Mouse (Mus musculus) megakaryocyte, adult 5-6 weeks (primary cell): ENCODE results near the gene Fgf9. TPM values are rescaled to one million over a fixed set of nuclear protein-coding genes. Genes with fewer than 3 reads are reported as not detected.

ENCODE experiments used
- ATAC-seq: 2 replicates; pipeline ENCODE4 v1.8.0; 2016; ENCODE audit warnings: mild to moderate bottlenecking, inconsistent platforms; ENCODE audit not compliant: poor library complexity, severe bottlenecking
- total RNA-seq, 2 experiments: library from RNA; stranded (forward) in 1 of 2; stranded (reverse) in 1 of 2; fragments of 153-499, 151-499 nt in 1 of 2; fragments of 221-1000, 200-1000 nt in 1 of 2; gene quantifications; 2 replicates each; pipeline versions ENCODE4 v1.2.3 to v1.2.4; 2015 to 2017

The Fgf9 gene
- total RNA-seq, 2 experiments from 2014 or later: not detected

DNA sequence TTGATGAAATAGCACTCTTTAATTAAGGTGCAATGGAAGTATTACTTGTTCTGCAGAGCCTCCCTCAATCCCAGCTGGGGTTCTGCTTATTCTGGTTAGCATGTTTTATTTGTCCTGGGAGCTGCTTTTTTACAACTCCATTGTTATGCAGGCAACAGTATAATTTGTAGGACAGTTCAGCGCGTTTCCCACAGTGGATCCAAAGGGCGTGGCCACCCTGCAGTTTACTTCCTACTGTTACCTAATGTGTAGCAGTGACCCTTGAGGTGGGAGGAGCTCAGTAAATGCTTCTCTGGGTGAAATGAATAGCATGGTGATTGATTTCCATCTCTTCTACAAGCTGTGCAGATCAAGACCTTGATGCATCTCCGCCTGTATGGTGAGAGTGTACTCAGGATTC is 17.0 kb downstream of the Fgf9 start:
- no peak for ATAC-seq

GRCm38 (mm10) chr14:58089486-58089885 is 19.1 kb downstream of the Fgf9 start:
- ATAC-seq: no peak

DNA sequence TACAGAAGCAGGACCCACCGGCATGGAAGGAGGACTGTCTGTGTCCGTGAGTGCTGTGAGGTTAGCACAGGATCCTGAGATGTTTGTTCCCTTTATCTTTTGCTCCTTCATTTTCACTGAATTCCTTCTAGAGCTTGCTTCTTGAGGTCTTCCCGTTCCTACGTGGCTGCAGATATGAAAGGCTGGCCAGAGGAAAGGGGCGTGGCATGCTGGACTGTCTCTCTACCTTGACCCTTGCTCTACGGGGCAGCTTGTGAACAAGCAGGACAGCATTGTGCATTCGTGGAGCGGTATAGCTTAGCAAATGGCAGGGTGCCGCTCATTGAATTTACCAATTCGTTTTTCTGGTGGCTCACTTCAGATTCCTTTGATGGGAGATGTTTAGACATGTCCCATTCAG is 21.0 kb downstream of the Fgf9 start:
- no peak for ATAC-seq

- ATAC-seq: no peak
These were observed 29.3 kb downstream of the Fgf9 start for GRCm38 (mm10) chr14:58099599-58099998.

DNA sequence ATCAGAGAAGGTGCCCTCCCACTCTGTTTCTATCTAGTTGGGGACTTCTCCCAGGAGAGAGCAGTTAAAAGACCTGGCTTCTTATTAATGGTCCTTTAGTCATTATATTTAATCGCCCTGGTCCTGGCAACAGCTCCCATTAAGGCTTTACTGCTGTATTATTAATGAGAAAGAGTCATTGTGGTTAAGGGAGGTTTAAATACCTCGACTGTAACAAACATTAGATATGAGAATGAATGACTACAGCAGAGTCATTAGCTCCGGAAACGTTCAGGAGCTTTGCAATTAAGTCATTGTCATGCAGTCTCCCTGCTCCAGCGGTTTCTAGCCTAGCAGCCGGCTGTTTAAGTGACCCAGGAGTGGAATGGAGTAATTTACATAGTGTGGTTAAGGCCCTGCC is 31.0 kb downstream of the Fgf9 start:
- no peak for ATAC-seq

- no peak for ATAC-seq
These were observed 33.9 kb downstream of the Fgf9 start for GRCm38 (mm10) chr14:58104266-58104665.

DNA sequence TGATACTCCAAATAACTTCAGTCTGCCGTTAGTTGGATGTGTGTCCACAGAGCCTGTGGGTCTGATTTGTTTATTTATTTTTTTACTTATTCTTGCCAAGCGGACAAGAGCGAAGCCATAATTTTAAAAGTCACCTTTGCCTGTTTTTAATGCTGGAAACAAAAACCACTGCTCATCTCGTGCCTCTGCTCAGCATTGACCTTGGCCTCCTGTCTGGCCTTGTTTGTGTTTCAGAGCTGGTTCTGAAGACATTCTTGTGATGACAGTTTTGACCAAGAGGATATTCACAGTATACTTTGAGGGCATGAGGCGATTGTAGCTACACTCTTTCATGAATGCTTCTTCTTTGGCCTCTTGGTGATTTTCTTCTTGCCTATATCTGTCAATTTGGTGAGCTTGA is 35.2 kb downstream of the Fgf9 start:
- ATAC-seq: no peak

DNA sequence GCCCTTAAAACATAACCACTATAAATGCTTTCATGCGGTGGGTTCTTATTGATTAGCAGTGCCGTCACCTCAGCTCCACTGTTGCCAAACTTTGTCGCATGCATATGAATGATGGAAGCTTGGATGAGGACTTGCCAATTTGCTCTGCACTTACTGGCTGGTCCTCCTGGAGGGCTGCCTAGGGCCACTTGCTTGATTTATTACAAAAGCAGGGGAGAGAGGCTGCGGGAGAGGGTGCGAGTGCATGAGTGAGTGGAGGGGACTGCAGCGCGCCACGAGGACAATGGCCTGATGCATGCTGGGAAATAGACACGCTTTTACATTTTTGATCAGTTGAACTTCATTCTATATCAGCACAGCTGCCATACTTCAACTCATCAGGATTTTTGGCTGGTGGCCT is 39.3 kb downstream of the Fgf9 start:
- ATAC-seq: no peak

DNA sequence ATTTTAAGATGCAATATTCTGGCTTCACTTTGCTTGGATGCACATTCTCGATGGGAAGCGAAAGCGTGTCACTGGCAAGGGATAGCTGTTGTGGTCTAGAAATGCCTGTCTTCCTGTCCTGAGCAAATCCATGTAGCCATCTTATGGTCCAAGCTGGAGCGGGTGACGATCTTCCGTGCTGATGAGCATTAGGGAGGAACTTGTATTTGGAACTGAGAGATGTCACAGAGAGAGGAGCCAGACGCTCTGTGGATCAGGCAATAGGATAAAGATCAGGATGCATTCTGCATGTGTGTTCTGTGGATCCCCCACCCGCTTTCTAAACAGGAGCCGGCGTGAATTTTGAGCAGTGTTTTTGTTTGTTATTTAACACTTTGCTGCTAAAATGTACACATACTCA is 41.2 kb downstream of the Fgf9 start:
- ATAC-seq: no peak

- ATAC-seq: no peak
These were observed 42.0 kb downstream of the Fgf9 start for GRCm38 (mm10) chr14:58112341-58112740.

- ATAC-seq: no peak
These were observed 42.8 kb downstream of the Fgf9 start for GRCm38 (mm10) chr14:58113180-58113579.

GRCm38 (mm10) chr14:58114146-58114545 is 43.8 kb downstream of the Fgf9 start:
- no peak for ATAC-seq

- ATAC-seq: no peak
These were observed 54.3 kb downstream of the Fgf9 start for GRCm38 (mm10) chr14:58124625-58125024.

DNA sequence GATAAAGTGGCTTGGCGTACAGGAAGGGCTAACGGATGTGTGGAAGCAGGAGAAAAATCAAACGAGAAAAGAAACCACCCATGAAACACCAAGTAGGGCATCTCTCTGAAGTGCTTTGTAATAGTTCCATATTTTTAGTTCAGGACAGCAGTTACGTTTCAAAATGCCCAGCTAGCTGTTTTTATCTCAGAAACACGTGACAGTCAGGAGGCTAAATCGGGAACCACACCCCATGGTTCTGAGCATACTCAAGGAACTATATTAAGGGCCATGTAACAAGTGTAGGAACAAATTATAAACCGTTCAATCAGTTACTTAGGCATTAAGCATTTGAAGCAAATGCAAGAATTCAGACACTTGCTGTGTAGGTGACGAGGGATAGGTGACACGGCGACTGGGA is 56.2 kb downstream of the Fgf9 start:
- ATAC-seq: no peak

- ATAC-seq: no peak
These were observed 69.2 kb downstream of the Fgf9 start for GRCm38 (mm10) chr14:58139506-58140055.

- no peak for ATAC-seq
These were observed 79.5 kb downstream of the Fgf9 start for GRCm38 (mm10) chr14:58149637-58150470.

DNA sequence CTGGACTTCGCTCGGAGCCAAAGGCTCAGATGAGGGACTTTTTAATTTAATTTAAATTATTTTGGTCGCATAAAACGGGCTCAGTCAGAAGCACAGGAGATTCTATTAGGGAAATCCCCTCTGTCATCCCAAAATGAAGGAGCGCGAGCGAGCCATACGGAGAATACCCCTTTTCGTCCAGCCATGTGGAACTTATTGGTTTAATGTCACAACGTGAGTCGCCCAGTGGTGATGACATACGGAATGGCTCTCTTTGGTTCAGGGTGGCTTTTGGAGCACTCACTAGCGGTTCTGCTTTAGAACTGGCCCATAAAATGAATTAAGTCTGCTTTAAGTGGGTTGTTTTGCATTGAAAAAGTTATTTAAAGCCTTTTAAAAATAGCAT is 80.1 kb downstream of the Fgf9 start:
- ATAC-seq: no peak

- no peak for ATAC-seq
These were observed 81.8 kb downstream of the Fgf9 start for GRCm38 (mm10) chr14:58152110-58152509.

- ATAC-seq: no peak
These were observed 83.4 kb downstream of the Fgf9 start for GRCm38 (mm10) chr14:58153470-58154416.

- no peak for ATAC-seq
These were observed 90.3 kb downstream of the Fgf9 start for GRCm38 (mm10) chr14:58160624-58161023.
